Mouse (Mus musculus) forebrain, embryonic 14.5 days (tissue): ENCODE measurements around the gene Ap5z1. TPM values are rescaled to one million over a fixed set of nuclear protein-coding genes. Genes with fewer than 3 reads are reported as not detected.
A peak's percentile ranks its signal among the peaks of the same experiment; 100 is the strongest.

Experiments used
- ATAC-seq: fragments of 200-750 bp; cut with Nextera tagmentation; 2 replicates; pipeline ENCODE4 v1.8.0; 2017; ENCODE audit warnings: mild to moderate bottlenecking, moderate library complexity
- DNase-seq: peaks from one replicate; pipeline ENCODE4 v3.0.0-alpha.2; 2015; ENCODE audit warnings: low spot score
- H3K27ac ChIP-seq: fragments of 300-500 bp; sonication (generic); 2 replicates; pipeline ENCODE4 v1.5.1; 2014; ENCODE audit warnings: low read depth, mild to moderate bottlenecking, control low read depth, low read length, moderate library complexity
- H3K27me3 ChIP-seq: fragments of 300-500 bp; sonication (generic); replicated peaks from 2 replicates; pipeline ENCODE4 v1.6.1; 2014; ENCODE audit warnings: low read length, control low read depth, mixed read lengths; ENCODE audit not compliant: control insufficient read depth, insufficient read depth
- H3K36me3 ChIP-seq: fragments of 300-500 bp; sonication (generic); 2 replicates; pipeline ENCODE4 v1.6.1; 2014; ENCODE audit warnings: low read length, control low read depth; ENCODE audit not compliant: control insufficient read depth, insufficient read depth
- H3K4me1 ChIP-seq: fragments of 300-500 bp; sonication (generic); 2 replicates; pipeline ENCODE4 v1.6.1; 2014; ENCODE audit warnings: antibody characterized with exemption, low read length, control low read depth; ENCODE audit not compliant: control insufficient read depth, insufficient read depth
- H3K4me2 ChIP-seq: fragments of 300-500 bp; sonication (generic); 2 replicates; pipeline ENCODE4 v1.6.1; 2014; ENCODE audit warnings: mild to moderate bottlenecking, control low read depth, low read length
- H3K4me3 ChIP-seq: fragments of 300-500 bp; sonication (generic); 2 replicates; pipeline ENCODE4 v1.5.1; 2014; ENCODE audit warnings: low read depth, low read length, control low read depth
- H3K9ac ChIP-seq: fragments of 300-500 bp; sonication (generic); 2 replicates; pipeline ENCODE4 v1.6.1; 2014; ENCODE audit warnings: mild to moderate bottlenecking, low read length, control low read depth, moderate library complexity
- H3K9me3 ChIP-seq: fragments of 300-500 bp; sonication (generic); replicated peaks from 2 replicates; pipeline ENCODE4 v1.6.1; 2016; ENCODE audit warnings: low read length, control low read depth, mixed read lengths; ENCODE audit not compliant: control insufficient read depth
- WGBS: fragments of 180-500 bp; shearing (Covaris S2); extraction: QIAGEN DNeasy Blood & Tissue Kit; methylation state at CpG from one replicate; pipeline ENCODE4 v1.1.7; 2014; 5-methylcytosine and 5-hydroxymethylcytosine counted together
- polyA plus RNA-seq: library from polyadenylated mRNA; unstranded; fragments of >200 nt; fragmentation: Nextera tagmentation; extraction: Ambion mirVana; gene quantifications from 2 replicates; pipeline ENCODE4 v1.2.1, GENCODE M21; 2014

The Ap5z1 gene
- polyA plus RNA-seq, 1 experiment from 2014 or later = 9.4 TPM

DNA sequence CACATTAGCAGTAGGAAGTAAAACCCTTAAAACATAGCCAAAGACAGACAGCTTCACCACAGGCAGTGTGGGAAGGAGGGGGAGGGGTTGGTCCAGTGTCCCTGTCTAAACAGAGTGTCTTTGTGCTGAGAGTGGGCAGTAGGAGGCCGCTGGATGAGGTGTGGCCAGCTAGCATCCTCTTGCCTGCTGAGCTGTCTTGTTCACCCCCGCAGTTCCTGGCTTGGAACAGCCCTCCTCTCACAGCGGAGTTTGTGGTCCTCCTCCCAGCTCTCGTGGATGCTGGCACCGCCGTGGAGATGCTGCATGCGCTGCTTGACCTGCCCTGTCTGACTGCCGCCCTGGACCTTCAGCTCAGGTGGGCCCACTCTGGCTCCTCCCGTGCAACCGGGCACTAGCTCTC lies 10.0 kb downstream of the Ap5z1 start:
- no peak overlapping the region for H3K9ac ChIP-seq
- no peak overlapping the region for H3K4me3 ChIP-seq
- ATAC-seq = no peak
- no peaks in the 10 kb centered on the region for H3K9me3 ChIP-seq
- DNase-seq = no peak
- H3K27ac ChIP-seq = no peak overlapping the region
- peaks cover 40% of the 10 kb centered on the region for H3K36me3 ChIP-seq
- no peak overlapping the region for H3K4me2 ChIP-seq
- 66% methylated on average over 10 of the region's 10 CpGs for WGBS
- no peaks in the 10 kb centered on the region for H3K27me3 ChIP-seq
- H3K4me1 ChIP-seq = no peaks in the 10 kb centered on the region; the same call in 1 of the 2 replicates

DNA sequence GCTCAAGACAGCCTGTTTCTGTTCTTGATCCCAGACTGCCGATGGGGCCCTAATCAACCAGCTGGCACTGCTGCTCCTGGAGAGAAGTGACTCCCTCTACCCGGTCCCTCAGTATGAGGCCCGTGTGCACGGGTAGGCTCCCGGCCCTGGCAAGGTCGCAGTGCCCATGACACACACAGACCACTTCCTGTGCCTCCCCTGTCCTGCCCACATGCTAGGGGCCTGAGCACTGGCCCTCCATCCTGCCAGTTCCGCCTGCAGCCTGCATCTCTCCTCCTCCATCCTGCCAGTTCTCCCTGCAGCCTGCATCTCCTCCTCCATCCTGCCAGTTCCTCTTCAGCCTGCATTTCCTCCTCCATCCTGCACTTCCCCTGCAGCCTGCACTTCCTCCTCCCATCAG lies 11.9 kb downstream of the Ap5z1 start:
- Histone ChIP-seq H3K36me3 (peaks cover 24% of the 10 kb centered on the region; the same call in 1 of the 2 replicates), H3K4me2 (no peak overlapping the region), H3K4me3 (no peak overlapping the region), H3K9me3 (no peaks in the 10 kb centered on the region), H3K9ac (no peak overlapping the region), H3K4me1 (no peaks in the 10 kb centered on the region; the same call in 1 of the 2 replicates), H3K27me3 (no peaks in the 10 kb centered on the region), H3K27ac (no peak overlapping the region)
- WGBS = 84% methylated on average over 7 of the region's 7 CpGs
- DNase-seq (no peak), ATAC-seq (no peak)

DNA sequence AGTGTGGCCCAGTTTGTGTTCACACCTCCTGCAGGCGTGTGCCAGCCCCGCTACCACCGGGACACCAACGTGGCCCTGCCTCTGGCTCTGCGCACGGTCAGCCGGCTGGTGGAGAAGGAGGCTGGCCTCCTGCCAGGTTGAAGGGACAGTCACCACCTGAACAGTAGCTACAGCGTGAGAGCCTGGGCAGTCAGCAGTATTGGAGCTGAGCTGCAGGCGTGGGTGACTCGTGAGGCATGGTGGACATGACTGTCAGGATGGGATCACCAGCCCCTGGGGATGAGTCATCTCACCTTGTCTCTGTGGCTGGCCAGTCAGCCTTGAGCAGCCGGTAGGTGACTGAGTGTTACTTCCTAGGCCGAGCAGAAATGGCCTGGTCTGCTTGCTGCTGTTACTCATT lies 13.6 kb downstream of the Ap5z1 start:
- Histone ChIP-seq H3K9ac (no peak overlapping the region), H3K4me1 (no peaks in the 10 kb centered on the region; the same call in 1 of the 2 replicates), H3K27ac (no peak overlapping the region), H3K9me3 (no peaks in the 10 kb centered on the region), H3K4me2 (no peak overlapping the region), H3K27me3 (no peaks in the 10 kb centered on the region), H3K36me3 (peaks cover 18% of the 10 kb centered on the region; the same call in 1 of the 2 replicates), H3K4me3 (no peak overlapping the region)
- WGBS = 88% methylated on average over 12 of the region's 12 CpGs
- no peak for ATAC-seq
- DNase-seq = no peak

DNA sequence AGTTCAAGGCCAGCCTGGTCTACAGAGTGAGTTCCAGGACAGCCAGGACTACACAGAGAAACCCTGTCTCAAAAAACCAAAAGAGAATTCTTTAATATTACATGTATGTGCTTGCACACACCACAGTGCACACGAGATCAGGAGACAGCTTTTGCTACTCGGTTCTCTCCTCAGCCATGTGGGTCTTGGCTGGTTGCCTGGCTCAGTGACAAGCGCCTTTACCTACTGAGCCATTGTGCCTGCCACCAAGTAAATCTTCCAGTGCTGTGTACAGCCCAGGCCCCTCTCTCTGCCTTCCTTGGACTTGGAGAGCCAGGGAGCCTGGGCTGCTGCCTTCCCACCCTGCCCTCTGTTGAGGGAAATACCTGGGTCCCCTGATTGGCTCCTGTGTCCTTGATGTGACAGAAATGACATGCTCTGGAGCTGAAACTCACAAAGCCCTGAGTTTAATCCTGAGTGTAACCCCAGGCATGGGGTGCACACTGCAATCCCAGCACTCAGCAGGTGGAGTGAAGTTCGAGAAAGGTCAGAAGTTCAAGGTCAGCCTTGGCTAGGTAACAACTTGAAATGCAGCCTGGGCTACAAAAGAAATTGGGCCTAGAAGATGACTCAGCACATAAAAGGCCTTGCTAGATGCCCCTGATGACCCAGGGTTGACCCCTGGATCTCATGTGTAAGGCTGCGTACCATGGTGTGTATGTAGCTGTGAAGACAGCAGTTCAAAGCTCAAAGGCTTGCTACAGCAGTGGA lies 14.3 kb downstream of the Ap5z1 start:
- Histone ChIP-seq H3K4me2 (no peak overlapping the region), H3K36me3 (peaks cover 16% of the 10 kb centered on the region; the same call in 1 of the 2 replicates), H3K27me3 (no peaks in the 10 kb centered on the region), H3K9me3 (no peaks in the 10 kb centered on the region), H3K27ac (no peak overlapping the region), H3K4me1 (no peaks in the 10 kb centered on the region; the same call in 1 of the 2 replicates), H3K4me3 (no peak overlapping the region), H3K9ac (no peak overlapping the region)
- 75% methylated on average over 5 of the region's 5 CpGs for WGBS
- peak; percentile 5; the same call in 1 of the 2 replicates for ATAC-seq
- no peak for DNase-seq

DNA sequence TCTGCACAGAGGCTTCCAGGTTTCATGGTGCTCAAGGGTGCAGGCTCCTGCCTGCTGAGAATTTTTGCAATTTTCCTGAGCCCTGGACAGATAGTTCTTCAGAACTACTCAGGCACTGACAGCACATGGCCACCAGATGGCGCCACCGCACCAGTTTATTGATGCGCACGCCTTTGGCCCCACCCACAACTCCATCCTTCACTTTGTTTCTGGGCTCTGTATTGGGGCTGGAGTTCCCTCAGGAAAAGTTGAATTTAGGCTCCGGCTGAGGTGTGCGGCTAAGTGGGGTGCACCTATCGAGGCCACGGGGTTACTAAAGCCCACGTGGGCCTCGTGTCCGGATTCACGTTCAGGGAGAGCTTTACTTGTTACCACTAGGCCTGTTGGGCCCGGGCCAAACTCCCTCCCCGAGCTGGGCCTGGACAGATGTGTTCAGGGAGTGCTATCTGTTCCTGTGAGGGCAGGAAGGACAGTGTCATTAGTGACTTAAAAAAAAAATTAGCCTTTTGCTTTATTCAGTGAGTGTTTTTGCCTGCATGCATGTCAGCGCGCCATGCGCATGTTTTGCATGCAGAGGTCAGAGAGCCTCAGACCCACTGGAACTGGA lies 15.2 kb downstream of the Ap5z1 start:
- H3K9ac ChIP-seq = no peak overlapping the region

DNA sequence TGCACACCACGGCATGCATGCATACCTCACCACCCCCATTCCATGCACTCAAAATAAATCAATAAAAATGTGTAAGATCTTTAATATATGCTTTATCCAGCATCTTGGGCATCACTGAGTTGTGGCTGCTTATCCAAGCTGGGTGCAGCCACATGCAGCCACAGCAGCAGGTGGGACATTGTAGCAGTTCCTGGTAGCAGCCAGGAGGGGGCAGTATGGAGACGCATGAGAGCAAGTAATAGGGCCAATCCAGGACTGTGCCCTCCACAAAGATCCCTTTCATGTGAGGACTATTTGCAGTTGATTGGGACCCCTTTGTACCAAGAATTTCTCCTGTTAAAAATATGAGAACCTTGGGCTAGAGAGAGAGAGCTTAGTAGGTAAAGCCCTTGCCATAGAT lies 18.8 kb downstream of the Ap5z1 start:
- Histone ChIP-seq H3K9me3 (no peaks in the 10 kb centered on the region), H3K4me2 (no peak overlapping the region), H3K36me3 (no peaks in the 10 kb centered on the region), H3K9ac (no peak overlapping the region), H3K27ac (no peak overlapping the region), H3K4me3 (no peak overlapping the region), H3K27me3 (no peaks in the 10 kb centered on the region), H3K4me1 (no peaks in the 10 kb centered on the region; the same call in 1 of the 2 replicates)
- 58% methylated on average over 2 of the region's 2 CpGs for WGBS
- no peak for DNase-seq
- ATAC-seq = no peak

More for the DNA sequence above, 15.2 kb downstream of the Ap5z1 start:
- H3K4me2 ChIP-seq = peak overlapping the region; percentile 25; the same call in 1 of the 2 replicates
- DNase-seq = peak; percentile 88
- WGBS = 31% methylated on average over 17 of the region's 17 CpGs
- H3K9me3 ChIP-seq = no peaks in the 10 kb centered on the region
- peak; percentile 77 for ATAC-seq
- H3K4me3 ChIP-seq = no peak overlapping the region
- no peak overlapping the region for H3K27ac ChIP-seq
- no peaks in the 10 kb centered on the region for H3K27me3 ChIP-seq
- H3K4me1 ChIP-seq = no peaks in the 10 kb centered on the region; the same call in 1 of the 2 replicates
- peaks cover 16% of the 10 kb centered on the region; the same call in 1 of the 2 replicates for H3K36me3 ChIP-seq

DNA sequence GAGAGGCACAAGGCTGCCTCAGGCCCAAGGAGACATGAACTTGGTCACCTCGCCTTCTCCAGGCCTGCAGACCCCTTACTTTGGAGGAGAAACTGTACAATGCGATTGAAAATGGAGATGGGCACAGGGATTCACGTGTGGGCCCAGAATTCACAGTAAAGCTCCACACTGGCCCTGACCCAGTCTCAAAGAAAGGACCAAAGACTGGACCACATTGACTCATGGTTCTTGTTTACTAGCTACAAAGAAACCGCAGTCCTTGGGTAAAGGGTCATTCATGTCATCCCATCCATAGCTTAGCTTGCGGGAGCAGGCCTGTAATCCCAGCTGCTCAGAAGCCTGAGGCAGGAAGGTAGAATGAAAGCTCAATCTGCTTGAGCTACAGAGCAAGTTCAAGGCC lies 19.8 kb downstream of the Ap5z1 start:
- DNase-seq = no peak
- H3K27me3 ChIP-seq = no peaks in the 10 kb centered on the region
- H3K27ac ChIP-seq = no peak overlapping the region
- no peak overlapping the region for H3K4me2 ChIP-seq
- no peaks in the 10 kb centered on the region for H3K36me3 ChIP-seq
- ATAC-seq = no peak
- H3K4me3 ChIP-seq = no peak overlapping the region
- 93% methylated on average over 5 of the region's 5 CpGs for WGBS
- no peak overlapping the region for H3K9ac ChIP-seq
- no peaks in the 10 kb centered on the region for H3K9me3 ChIP-seq
- H3K4me1 ChIP-seq = no peaks in the 10 kb centered on the region; the same call in 1 of the 2 replicates

DNA sequence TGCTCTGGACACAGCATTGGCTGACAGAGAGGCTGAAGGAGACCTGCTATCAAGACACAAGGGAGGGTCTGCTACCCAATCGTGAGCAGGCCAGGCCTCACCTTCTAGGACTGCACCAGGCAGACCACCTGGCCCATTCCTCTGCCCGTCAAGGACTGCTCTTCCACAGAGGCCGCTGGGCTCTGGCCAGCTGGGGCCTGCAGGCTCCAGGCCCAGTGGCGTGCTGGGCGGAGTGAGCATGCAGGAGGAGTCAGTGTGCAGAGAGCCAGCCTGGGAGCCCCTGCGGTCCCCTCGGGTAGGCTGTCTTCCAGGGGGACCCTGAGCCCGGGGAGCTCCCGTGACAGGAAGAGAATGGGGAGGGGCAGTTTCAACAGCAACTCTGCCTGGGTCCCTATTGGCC lies 22.9 kb downstream of the Ap5z1 start:
- no peaks in the 10 kb centered on the region for H3K4me1 ChIP-seq
- H3K9ac ChIP-seq = no peak overlapping the region
- no peaks in the 10 kb centered on the region for H3K27me3 ChIP-seq
- H3K4me2 ChIP-seq = no peak overlapping the region
- no peaks in the 10 kb centered on the region for H3K36me3 ChIP-seq
- ATAC-seq (no peak), DNase-seq (no peak)
- 77% methylated on average over 9 of the region's 9 CpGs for WGBS
- H3K9me3 ChIP-seq = no peaks in the 10 kb centered on the region
- no peak overlapping the region for H3K4me3 ChIP-seq
- H3K27ac ChIP-seq = no peak overlapping the region
